Mouse (Mus musculus) limb, embryonic 11.5 days (tissue): Measurements from ENCODE around the gene Cdc42ep4. TPM values are rescaled to one million over a fixed set of nuclear protein-coding genes. Genes with fewer than 3 reads are reported as not detected.

Source experiments
- ATAC-seq: fragments of 200-750 bp; cut with Nextera tagmentation; 2 replicates; pipeline ENCODE4 v1.8.0; 2017; ENCODE audit warnings: low read depth; ENCODE audit not compliant: insufficient number of reproducible peaks, low FRiP score, low TSS enrichment
- DNase-seq: peaks from one replicate; pipeline ENCODE4 v3.0.0-alpha.2; 2015; ENCODE audit warnings: low spot score
- H3K27ac ChIP-seq: fragments of 300-500 bp; sonication (generic); replicated peaks from 2 replicates; pipeline ENCODE4 v1.5.1; 2014; ENCODE audit warnings: low read depth, mild to moderate bottlenecking, low read length
- H3K27me3 ChIP-seq: fragments of 300-500 bp; sonication (generic); 2 replicates; pipeline ENCODE4 v1.6.1; 2014; ENCODE audit warnings: mild to moderate bottlenecking, low read length, mixed read lengths; ENCODE audit not compliant: control insufficient read depth, insufficient read depth
- H3K36me3 ChIP-seq: fragments of 300-500 bp; sonication (generic); 2 replicates; pipeline ENCODE4 v1.6.1; 2014; ENCODE audit warnings: mild to moderate bottlenecking, low read length, moderate library complexity, mixed read lengths; ENCODE audit not compliant: control insufficient read depth, insufficient read depth
- H3K4me1 ChIP-seq: fragments of 300-500 bp; sonication (generic); 2 replicates; pipeline ENCODE4 v1.6.1; 2014; ENCODE audit warnings: low read length, mixed read lengths; ENCODE audit not compliant: control insufficient read depth, insufficient read depth
- H3K4me2 ChIP-seq: fragments of 300-500 bp; sonication (generic); 2 replicates; pipeline ENCODE4 v1.6.1; 2014; ENCODE audit warnings: low read depth, mild to moderate bottlenecking, moderate library complexity; ENCODE audit not compliant: severe bottlenecking
- H3K4me3 ChIP-seq: fragments of 300-500 bp; sonication (generic); 2 replicates; pipeline ENCODE4 v1.5.1; 2014; ENCODE audit warnings: low read depth, low read length
- H3K9ac ChIP-seq: fragments of 300-500 bp; sonication (generic); 2 replicates; pipeline ENCODE4 v1.6.1; 2014; ENCODE audit warnings: mild to moderate bottlenecking, low read length
- H3K9me3 ChIP-seq: fragments of 300-500 bp; sonication (generic); 2 replicates; pipeline ENCODE4 v1.6.1; 2016; ENCODE audit warnings: low read length; ENCODE audit not compliant: control insufficient read depth
- WGBS: fragments of 180-500 bp; shearing (Covaris S2); extraction: QIAGEN DNeasy Blood & Tissue Kit; methylation state at CpG from one replicate; pipeline ENCODE4 v1.1.7; 2014; 5-methylcytosine and 5-hydroxymethylcytosine counted together
- polyA plus RNA-seq: library from polyadenylated mRNA; unstranded; fragments of >200 nt; fragmentation: Nextera tagmentation; extraction: Ambion mirVana; gene quantifications from 2 replicates; pipeline ENCODE4 v1.2.1, GENCODE M21; 2014

Gene Cdc42ep4
- polyA plus RNA-seq, 1 experiment from 2014 or later, result 75.4 TPM

DNA sequence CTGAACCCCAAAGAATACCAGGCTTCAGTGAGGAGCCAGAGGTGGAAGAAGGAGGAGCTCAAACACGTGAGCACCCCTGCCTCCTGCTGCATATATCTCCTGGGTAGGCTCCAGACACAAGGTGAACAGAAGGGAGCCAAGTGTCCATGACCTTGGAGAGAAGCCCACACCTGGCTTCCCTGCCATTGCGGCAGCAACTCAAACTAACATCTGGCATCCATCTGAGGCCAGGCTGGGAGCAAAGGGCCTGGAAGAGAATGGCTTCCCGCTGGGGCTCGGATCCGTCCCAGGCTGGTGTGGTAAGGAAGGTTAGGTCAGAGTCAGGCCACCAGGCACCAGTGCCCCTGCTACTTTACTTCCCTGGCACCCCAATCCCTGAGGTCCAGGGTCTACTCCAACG is 23.7 kb downstream of the Cdc42ep4 start:
- Histone ChIP-seq H3K4me3 (no peak overlapping the region), H3K9ac (no peak overlapping the region), H3K27ac (peak overlapping the region; percentile 17), H3K4me1 (peaks cover 38% of the 10 kb centered on the region), H3K27me3 (no peaks in the 10 kb centered on the region), H3K4me2 (no peak overlapping the region), H3K9me3 (no peaks in the 10 kb centered on the region), H3K36me3 (peaks cover 28% of the 10 kb centered on the region)
- peak; percentile 75 for DNase-seq
- ATAC-seq, result peak; percentile 13; the same call in 1 of the 2 replicates
- 16% methylated on average over 6 of the region's 6 CpGs for WGBS

DNA sequence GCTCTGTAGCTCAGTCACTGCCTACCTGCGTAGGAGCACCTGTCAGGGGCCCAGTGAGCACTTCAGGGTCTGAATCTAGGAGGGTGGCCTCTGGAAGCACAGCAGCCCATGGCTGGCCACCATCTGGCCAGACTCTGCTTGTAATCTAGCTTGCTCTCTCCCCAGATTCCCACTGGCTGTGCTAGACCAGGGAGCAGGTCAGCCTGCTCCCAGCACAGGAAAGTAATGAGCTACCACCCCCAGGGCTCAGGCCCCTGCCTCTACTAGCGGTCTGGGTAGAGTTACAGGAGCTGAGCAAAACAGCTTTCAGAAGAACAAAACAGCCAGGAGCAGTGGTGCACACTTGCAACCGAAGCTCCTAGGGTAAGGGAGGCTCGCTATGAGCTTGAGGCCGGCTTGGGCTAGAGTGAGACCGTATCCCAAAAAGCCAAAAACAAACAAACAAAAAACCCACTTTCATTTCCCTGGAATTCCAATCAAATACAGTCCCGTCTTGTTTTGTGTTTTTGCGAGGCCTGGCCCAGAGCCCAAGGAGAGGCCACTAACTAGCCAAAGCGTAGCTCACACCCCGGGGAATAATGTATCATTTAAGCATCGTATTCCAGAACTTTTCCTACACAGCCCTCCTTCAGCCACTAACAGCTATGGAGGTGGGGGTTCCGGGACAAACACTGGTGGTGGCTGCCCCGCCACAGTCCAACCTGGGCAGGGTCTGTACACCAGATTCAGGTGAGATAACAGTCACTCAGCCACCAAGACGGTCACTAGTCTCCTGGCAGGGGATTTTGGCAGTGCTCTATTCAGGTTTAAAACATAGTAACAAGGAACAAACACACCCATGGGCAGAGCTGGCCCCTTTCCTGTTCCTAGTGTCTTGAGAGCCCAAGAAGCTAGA is 24.4 kb downstream of the Cdc42ep4 start:
- Histone ChIP-seq H3K9me3 (no peaks in the 10 kb centered on the region), H3K27me3 (no peaks in the 10 kb centered on the region), H3K9ac (no peak overlapping the region), H3K4me3 (no peak overlapping the region), H3K4me2 (no peak overlapping the region), H3K27ac (peak overlapping the region; percentile 17), H3K36me3 (peaks cover 28% of the 10 kb centered on the region), H3K4me1 (peaks cover 38% of the 10 kb centered on the region)
- peak; percentile 41 for DNase-seq
- ATAC-seq, result no peak
- 70% methylated on average over 14 of the region's 14 CpGs for WGBS

DNA sequence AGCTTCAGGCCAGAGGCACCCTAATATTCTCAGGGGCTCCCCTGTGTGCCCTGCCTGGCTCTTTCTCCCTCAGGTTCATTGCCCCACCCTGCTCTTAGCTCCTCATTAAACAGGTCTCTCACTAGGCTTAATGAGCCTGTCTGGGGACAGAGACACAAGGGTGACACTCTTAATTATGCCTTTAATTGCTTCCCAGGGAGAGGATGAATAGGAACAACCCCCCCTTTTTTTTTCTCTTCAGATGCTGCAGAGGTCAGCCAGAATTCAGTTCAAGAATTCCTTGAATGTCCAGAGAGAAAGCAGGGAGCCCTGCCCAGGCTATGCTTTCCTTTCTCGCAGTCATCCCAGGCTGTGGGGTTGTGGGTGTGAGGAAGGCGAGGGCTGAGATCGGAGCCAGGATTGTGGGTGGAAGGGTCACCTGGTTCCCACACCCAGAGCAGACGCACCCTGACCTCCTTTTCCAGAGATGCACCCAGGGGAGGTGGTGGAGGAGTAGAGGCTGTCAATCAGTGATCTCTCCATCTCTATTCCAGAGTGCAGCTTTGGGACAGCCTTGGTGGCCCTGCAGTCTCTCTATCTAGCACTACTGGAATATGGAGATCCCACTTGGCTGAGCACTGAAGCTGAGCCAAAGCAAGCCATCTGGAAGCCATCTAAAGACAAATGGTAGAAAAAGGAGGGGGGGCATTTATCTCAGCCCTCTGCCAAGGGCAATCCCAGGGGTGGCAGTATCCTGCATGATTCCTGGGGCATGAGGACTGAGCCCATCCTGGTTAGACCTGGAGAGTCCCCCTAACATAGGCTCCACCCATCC is 26.2 kb downstream of the Cdc42ep4 start:
- H3K4me3 ChIP-seq, result no peak overlapping the region
- DNase-seq (no peak), ATAC-seq (no peak)
- H3K27ac ChIP-seq, result no peak overlapping the region
- WGBS, result 93% methylated on average over 4 of the region's 4 CpGs
- no peaks in the 10 kb centered on the region for H3K9me3 ChIP-seq
- no peak overlapping the region for H3K9ac ChIP-seq
- H3K4me1 ChIP-seq, result peaks cover 32% of the 10 kb centered on the region
- peaks cover 28% of the 10 kb centered on the region for H3K36me3 ChIP-seq
- no peaks in the 10 kb centered on the region for H3K27me3 ChIP-seq
- no peak overlapping the region for H3K4me2 ChIP-seq

DNA sequence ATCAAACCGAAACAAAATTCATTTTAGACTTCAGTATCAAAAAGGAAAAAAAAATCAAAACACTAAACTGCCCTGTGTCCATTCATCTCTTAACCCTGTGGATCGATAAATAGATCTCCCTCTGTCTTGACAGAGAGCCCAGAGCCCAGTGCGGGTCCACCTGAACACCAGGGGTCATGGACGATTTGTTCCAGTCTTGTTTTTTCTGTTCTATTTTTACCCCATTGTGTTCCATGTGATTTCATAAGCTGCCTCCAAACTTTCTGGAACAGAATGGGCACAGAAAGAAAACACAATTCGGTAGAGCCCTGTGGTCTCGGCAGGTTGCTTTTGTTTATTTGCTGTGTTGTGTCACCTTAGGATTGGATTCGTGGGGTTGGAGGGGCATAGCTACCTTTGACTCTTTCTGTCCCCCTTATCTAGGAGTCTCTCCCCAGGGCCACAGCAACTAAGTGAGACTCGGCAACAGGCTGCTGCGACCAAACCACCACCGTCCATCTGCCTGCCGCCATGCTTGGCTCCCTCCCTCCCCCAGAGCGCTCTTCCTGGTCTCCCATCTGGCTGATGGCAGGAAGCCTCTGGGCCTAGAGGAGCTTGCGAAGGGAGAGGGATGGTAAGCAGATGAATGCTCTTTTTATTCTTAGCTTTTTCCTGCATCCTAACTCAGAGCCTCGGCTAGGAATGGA is 29.1 kb downstream of the Cdc42ep4 start:
- H3K9ac ChIP-seq, result no peak overlapping the region
- no peak for ATAC-seq
- no peak overlapping the region for H3K4me3 ChIP-seq
- DNase-seq, result no peak
- no peak overlapping the region for H3K4me2 ChIP-seq
- peaks cover 18% of the 10 kb centered on the region for H3K36me3 ChIP-seq
- H3K9me3 ChIP-seq, result no peaks in the 10 kb centered on the region
- H3K27ac ChIP-seq, result no peak overlapping the region
- peaks cover 17% of the 10 kb centered on the region for H3K4me1 ChIP-seq
- WGBS, result 77% methylated on average over 14 of the region's 14 CpGs
- H3K27me3 ChIP-seq, result no peaks in the 10 kb centered on the region

DNA sequence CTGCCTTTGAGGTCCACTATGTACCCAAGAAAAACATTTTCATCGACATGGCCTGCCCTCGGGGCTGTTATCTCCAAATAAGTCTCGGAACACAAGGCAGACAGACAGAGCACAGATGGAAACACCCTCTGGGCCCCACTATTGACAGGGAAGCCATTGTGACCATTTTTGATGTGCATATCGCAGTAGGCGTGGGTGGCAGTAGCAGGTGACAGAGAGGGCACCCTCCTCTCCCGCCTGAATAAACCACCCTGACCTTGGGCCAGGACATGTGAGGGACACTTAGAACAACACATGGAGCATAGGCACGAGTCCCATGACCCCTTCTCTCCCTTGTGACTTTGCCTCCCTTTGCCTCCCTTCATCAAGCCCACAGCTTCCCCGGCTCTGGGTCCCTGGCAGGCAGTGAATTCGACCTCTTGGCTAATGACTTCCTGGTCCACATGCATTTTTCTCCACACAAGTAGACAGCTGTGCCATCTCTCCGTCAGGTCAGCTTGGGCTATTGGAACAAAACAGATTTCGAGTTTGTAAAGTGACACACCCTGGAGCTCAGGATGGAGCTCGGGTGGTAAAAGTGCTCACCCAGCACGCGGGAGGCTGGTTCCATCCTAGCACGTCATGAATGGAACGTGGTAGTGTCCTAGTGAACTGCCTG is 33.8 kb downstream of the Cdc42ep4 start:
- H3K4me3 ChIP-seq, result no peak overlapping the region
- no peak for ATAC-seq
- H3K36me3 ChIP-seq, result no peaks in the 10 kb centered on the region
- H3K4me1 ChIP-seq, result no peaks in the 10 kb centered on the region
- no peak for DNase-seq
- 73% methylated on average over 16 of the region's 16 CpGs for WGBS
- H3K27ac ChIP-seq, result no peak overlapping the region
- no peaks in the 10 kb centered on the region for H3K9me3 ChIP-seq
- H3K9ac ChIP-seq, result no peak overlapping the region
- H3K27me3 ChIP-seq, result no peaks in the 10 kb centered on the region
- no peak overlapping the region for H3K4me2 ChIP-seq

DNA sequence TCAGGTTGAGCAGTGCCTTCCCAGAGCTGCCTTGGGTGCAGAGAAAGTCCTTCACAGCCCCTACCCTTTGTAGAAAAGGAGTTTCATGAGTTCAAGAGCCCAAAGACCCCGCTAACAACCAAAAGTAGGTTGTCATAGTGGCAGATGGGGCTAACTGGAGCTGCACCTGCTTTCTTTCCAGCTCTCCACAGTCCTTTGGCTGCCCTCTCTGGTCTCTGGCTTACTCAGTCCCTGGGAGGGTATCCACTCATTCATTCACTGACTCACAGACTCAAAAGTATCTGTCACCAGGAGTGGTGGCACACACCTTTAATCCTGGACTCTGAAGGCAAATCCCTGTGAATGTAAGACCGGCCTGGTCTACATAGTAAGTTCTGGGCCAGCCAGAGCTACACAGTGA is 35.5 kb downstream of the Cdc42ep4 start:
- ATAC-seq (no peak), DNase-seq (no peak)
- H3K4me3 ChIP-seq, result no peak overlapping the region
- no peaks in the 10 kb centered on the region for H3K9me3 ChIP-seq
- no peaks in the 10 kb centered on the region; the same call in 1 of the 2 replicates for H3K4me1 ChIP-seq
- no peak overlapping the region for H3K27ac ChIP-seq
- H3K27me3 ChIP-seq, result no peaks in the 10 kb centered on the region
- H3K9ac ChIP-seq, result no peak overlapping the region
- H3K4me2 ChIP-seq, result no peak overlapping the region
- WGBS, result 89% methylated on average over 2 of the region's 2 CpGs
- no peaks in the 10 kb centered on the region for H3K36me3 ChIP-seq

DNA sequence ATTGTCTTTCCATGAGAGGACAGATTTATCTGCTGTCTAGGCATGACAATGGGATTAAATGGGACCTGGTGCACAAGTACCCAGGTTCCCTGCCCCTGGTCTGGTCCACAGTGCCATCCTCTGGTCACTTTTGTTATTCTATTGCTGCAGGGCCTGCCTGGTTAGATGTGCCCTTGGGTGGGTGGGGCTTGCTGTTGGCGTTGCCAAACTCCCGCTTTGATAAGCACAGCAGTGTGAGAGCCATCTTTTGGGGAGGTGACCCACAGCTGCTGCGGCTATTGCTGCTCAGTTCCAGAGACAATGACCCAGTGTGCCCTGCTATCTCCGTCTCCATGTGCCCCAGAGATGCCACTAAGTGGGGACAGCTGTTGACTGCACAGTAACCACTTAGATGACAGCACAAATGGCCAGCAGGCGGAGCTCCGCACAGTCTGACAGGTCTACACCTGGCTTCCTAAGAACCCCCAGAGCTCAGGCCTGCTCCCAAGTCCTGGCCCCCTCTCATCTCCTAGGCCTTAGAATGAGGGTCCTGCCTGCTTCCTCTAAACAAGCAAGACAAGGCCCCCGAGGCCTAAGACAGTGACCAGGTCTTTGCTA is 36.5 kb downstream of the Cdc42ep4 start:
- no peak overlapping the region for H3K27ac ChIP-seq
- no peak for DNase-seq
- H3K4me3 ChIP-seq, result no peak overlapping the region
- no peak overlapping the region for H3K9ac ChIP-seq
- H3K9me3 ChIP-seq, result no peaks in the 10 kb centered on the region
- H3K27me3 ChIP-seq, result no peaks in the 10 kb centered on the region
- peaks cover 8% of the 10 kb centered on the region for H3K4me1 ChIP-seq
- H3K36me3 ChIP-seq, result no peaks in the 10 kb centered on the region
- no peak for ATAC-seq
- 64% methylated on average over 7 of the region's 7 CpGs for WGBS
- H3K4me2 ChIP-seq, result no peak overlapping the region
